Mouse (Mus musculus): ENCODE results near the gene Car12. TPM values are rescaled to one million over a fixed set of nuclear protein-coding genes. Genes with fewer than 3 reads are reported as not detected.
A peak's percentile ranks its signal among the peaks of the same experiment; 100 is the strongest.

Gene Car12
- total and polyA plus RNA-seq, 3 experiments, result 16.4 to 38.0 (median 34.6) TPM

DNA sequence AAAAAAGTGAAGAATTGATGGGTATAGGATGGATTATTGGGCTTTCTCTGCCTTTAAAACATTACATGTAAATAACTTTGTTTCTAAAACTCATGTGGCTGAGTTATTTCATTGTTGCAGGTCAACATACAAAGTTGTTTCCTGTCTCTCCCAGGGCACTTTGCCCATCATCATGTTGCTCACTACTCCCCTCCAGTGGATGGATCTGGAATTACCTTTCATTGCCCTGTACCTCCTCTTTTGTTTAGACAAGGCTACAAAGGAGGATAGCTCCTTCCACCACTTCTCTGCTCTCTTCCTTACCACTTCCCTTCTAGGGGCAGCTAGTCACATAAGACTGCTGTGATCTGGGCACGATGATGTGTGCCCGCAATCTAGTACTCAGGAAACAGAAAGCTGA lies 7.7 kb upstream of the Car12 start:
- Histone ChIP-seq H3K27ac (ENCODE audit: insufficient read depth, low read depth) (no peak overlapping the region), H3K9ac (ENCODE audit: insufficient read depth, low read depth) (no peak overlapping the region), H3K4me1 (ENCODE audit: control insufficient read depth in 1 of 2, insufficient read depth in 2 of 2) (peaks cover 0 to 3% of the 10 kb centered on the region in 2 experiments; a peak in 1 of 4 replicates), H3K79me2 (replicated peaks; ENCODE audit: control insufficient read depth, extremely low read depth, insufficient read depth, poor library complexity, severe bottlenecking) (no peaks in the 10 kb centered on the region), H3K4me3 (replicated peaks in 1 of 3; ENCODE audit: low read depth in 2 of 3, low read length in 2 of 3, poor library complexity in 1 of 3) (no peak overlapping the region), H3K4me2 (ENCODE audit: insufficient read depth, low read depth, poor library complexity, severe bottlenecking) (no peak overlapping the region), H3K9me3 (replicated peaks; ENCODE audit: low read length) (no peaks in the 10 kb centered on the region), H3K27me3 (replicated peaks) (peaks cover 16% of the 10 kb centered on the region), H3K36me3 (replicated peaks in 1 of 2; ENCODE audit: control insufficient read depth in 1 of 2, insufficient read depth in 1 of 2, low read length in 1 of 2) (no peaks in the 10 kb centered on the region)
- in situ Hi-C loops (cut with MboI; ENCODE audit: low pct_ligation_motif_present, low pct_unique_long_range_greater_than_20kb, low sequenced_read_pairs) (loop anchor here (10.0 kb wide), 1 partner anchor 191 kb away; the partner anchor contains the start of gene Fbxl22), dilution Hi-C loops (cut with MboI; ENCODE audit: extremely low pct_ligation_motif_present, extremely low pct_unique_long_range_greater_than_20kb, low sequenced_read_pairs) (no loop called here)
- peak; percentile 81 for DNase-seq (ENCODE audit: extremely low read depth)
- no peak for TF ChIP-seq NRF1 (IDR thresholded peaks at IDR 0.05; ENCODE audit: low read depth, low read length)
- TF ChIP-seq PAX5 (IDR thresholded peaks at IDR 0.05; ENCODE audit: low read length), result no peak
- TF ChIP-seq GABPA (IDR thresholded peaks at IDR 0.05; ENCODE audit: insufficient replicate concordance, low read depth, low read length), result no peak
- TF ChIP-seq BHLHE40 (IDR thresholded peaks at IDR 0.05; ENCODE audit: low read depth, low read length), result no peak
- no peak for TF ChIP-seq E2F4 (IDR thresholded peaks at IDR 0.05; ENCODE audit: insufficient replicate concordance, low read depth, low read length)
- peak; percentile 75 for TF ChIP-seq RAD21 (IDR thresholded peaks at IDR 0.05; ENCODE audit: low read depth, low read length)
- peak; percentile 88 to 94 for TF ChIP-seq CTCF (conservative IDR thresholded peaks at IDR 0.05 in 1 of 2, IDR thresholded peaks at IDR 0.05 in 1 of 2; ENCODE audit: low read depth in 2 of 2, low read length in 2 of 2)
- TF ChIP-seq MAX (IDR thresholded peaks at IDR 0.05; ENCODE audit: low read length), result no peak
- no peak for TF ChIP-seq CHD2 (IDR thresholded peaks at IDR 0.05; ENCODE audit: low read length)
- no peak for TF ChIP-seq HCFC1 (IDR thresholded peaks at IDR 0.05; ENCODE audit: low read depth, low read length)
- TF ChIP-seq TCF12 (IDR thresholded peaks at IDR 0.05; ENCODE audit: low read depth, low read length), result no peak
- 0 out of 2 replicates have a peak, but pooled peaks have one; percentile 13 for TF ChIP-seq IRF4 (IDR thresholded peaks at IDR 0.05; ENCODE audit: low read depth, low read length)
- no peak for TF ChIP-seq MAZ (IDR thresholded peaks at IDR 0.05; ENCODE audit: low read depth, low read length)
- no peak for TF ChIP-seq SIN3A (IDR thresholded peaks at IDR 0.05; ENCODE audit: low read length)
- TF ChIP-seq POLR2AphosphoS2 (IDR thresholded peaks at IDR 0.05; ENCODE audit: low read depth, low read length), result no peak
- TF ChIP-seq ZMIZ1 (IDR thresholded peaks at IDR 0.05; ENCODE audit: low read depth, low read length), result no peak
- peak; percentile 14; the same call in 1 of the 2 replicates for TF ChIP-seq ZC3H11A (IDR thresholded peaks at IDR 0.05; ENCODE audit: low read depth, low read length)
- no peak for TF ChIP-seq JUN (IDR thresholded peaks at IDR 0.05; ENCODE audit: insufficient read depth, low read depth, low read length)
- TF ChIP-seq MYC (IDR thresholded peaks at IDR 0.05; ENCODE audit: low read depth, low read length), result no peak
- TF ChIP-seq SMC3 (IDR thresholded peaks at IDR 0.05; ENCODE audit: low read depth, low read length), result peak; percentile 87
- no peak for TF ChIP-seq MAFK (IDR thresholded peaks at IDR 0.05; ENCODE audit: insufficient replicate concordance, low read length)
- no peak for TF ChIP-seq ZNF384 (IDR thresholded peaks at IDR 0.05; ENCODE audit: low read depth, low read length)
- TF ChIP-seq POLR2A (IDR thresholded peaks at IDR 0.05; ENCODE audit: low read depth, low read length), result no peak
